Mouse (Mus musculus): ENCODE results near the gene 2610028H24Rik.

- TF ChIP-seq CTCF (IDR thresholded peaks at IDR 0.05; ENCODE audit: low read depth, low read length) (no peak), POLR2A (IDR thresholded peaks at IDR 0.05; ENCODE audit: extremely low read depth, insufficient read depth, low read length) (no peak)
Measured at GRCm38 (mm10) chr10:76497522-76497921, 48.6 kb downstream of the 2610028H24Rik start.
